Mouse (Mus musculus): Measurements from ENCODE around the gene Kcnh5. TPM values are rescaled to one million over a fixed set of nuclear protein-coding genes. Genes with fewer than 3 reads are reported as not detected.
A peak's percentile ranks its signal among the peaks of the same experiment; 100 is the strongest.

Gene Kcnh5
- total RNA-seq, 2 experiments from 2014 or later, result not detected

- intact Hi-C loops (cut with DNase I), result no loop called here
- DNase-seq, result no peak
These were observed 210.9 kb downstream of the Kcnh5 start for GRCm38 (mm10) chr12:74966266-74966665.

- intact Hi-C loops (cut with DNase I), result no loop called here
- DNase-seq, result no peak
These were observed 224.5 kb downstream of the Kcnh5 start for GRCm38 (mm10) chr12:74952661-74953060.

- intact Hi-C loops (cut with DNase I), result no loop called here
- no peak for DNase-seq
These were observed 225.7 kb downstream of the Kcnh5 start for GRCm38 (mm10) chr12:74951124-74952115.

- intact Hi-C loops (cut with DNase I), result no loop called here
- DNase-seq, result no peak
These were observed 275.8 kb downstream of the Kcnh5 start for GRCm38 (mm10) chr12:74901331-74901730.

GRCm38 (mm10) chr12:74900777-74901176, 276.4 kb downstream of the Kcnh5 start:
- no peak for DNase-seq
- intact Hi-C loops (cut with DNase I), result no loop called here

GRCm38 (mm10) chr12:74899055-74899454, 278.1 kb downstream of the Kcnh5 start:
- intact Hi-C loops (cut with DNase I), result no loop called here

GRCm38 (mm10) chr12:74898211-74898610, 278.9 kb downstream of the Kcnh5 start:
- no peak for DNase-seq
- intact Hi-C loops (cut with DNase I), result no loop called here

More at GRCm38 (mm10) chr12:74899055-74899454, 278.1 kb downstream of the Kcnh5 start:
- DNase-seq, result no peak

GRCm38 (mm10) chr12:74894870-74895423, 282.2 kb downstream of the Kcnh5 start:
- intact Hi-C loops (cut with DNase I), result no loop called here
- DNase-seq, result no peak

GRCm38 (mm10) chr12:74889419-74889818, 287.7 kb downstream of the Kcnh5 start:
- no peak for DNase-seq
- intact Hi-C loops (cut with DNase I), result no loop called here

GRCm38 (mm10) chr12:74887064-74887463, 290.1 kb downstream of the Kcnh5 start:
- intact Hi-C loops (cut with DNase I), result no loop called here
- DNase-seq, result no peak

GRCm38 (mm10) chr12:74881344-74881743, 295.8 kb downstream of the Kcnh5 start:
- intact Hi-C loops (cut with DNase I), result no loop called here
- no peak for DNase-seq

- intact Hi-C loops (cut with DNase I), result no loop called here
- no peak for DNase-seq
These were observed 321.5 kb downstream of the Kcnh5 start for GRCm38 (mm10) chr12:74855666-74856065.

- no peak for DNase-seq
- intact Hi-C loops (cut with DNase I), result no loop called here
These were observed 322.9 kb downstream of the Kcnh5 start for GRCm38 (mm10) chr12:74854263-74854662.

GRCm38 (mm10) chr12:74850323-74850722, 326.8 kb downstream of the Kcnh5 start:
- intact Hi-C loops (cut with DNase I), result no loop called here
- DNase-seq, result no peak

- DNase-seq, result no peak
- intact Hi-C loops (cut with DNase I), result no loop called here
These were observed 327.2 kb downstream of the Kcnh5 start for GRCm38 (mm10) chr12:74849912-74850311.

- intact Hi-C loops (cut with DNase I), result no loop called here
- DNase-seq, result peak in 1 of 2 experiments; percentile 1
These were observed 328.4 kb downstream of the Kcnh5 start for GRCm38 (mm10) chr12:74848611-74849347.

Other genes starting within 250 kb of the Kcnh5 start
- 10 to 100 TPM; 45.6 to 48.9 TPM for gene Rhoj, start 131.0 kb upstream of the Kcnh5 start, total RNA-seq (2021)
- not detected for gene Gphb5, start 239.4 kb upstream of the Kcnh5 start, total RNA-seq (2021)